Mouse (Mus musculus) lung, postnatal 0 days (tissue): ENCODE measurements at regions not wholly inside any gene's neighbourhood (a gene's known extent, or its start where the extent isn't known, plus 50 kb on each side); places are given as distances from the start of the nearest gene placed in this dataset.

Experiments used
- CTCF ChIP-seq: IDR thresholded peaks from 2 replicates; pipeline ENCODE4 v1.5.1; 2016; ENCODE audit warnings: antibody characterized with exemption, mild to moderate bottlenecking
- EP300 ChIP-seq: IDR thresholded peaks from 2 replicates; pipeline ENCODE4 v1.6.1; 2016; ENCODE audit warnings: antibody characterized with exemption, mild to moderate bottlenecking, control low read depth

GRCm38 (mm10) chr12:118352866-118353265 is 51.6 kb upstream of the Sp4 start:
- no peak for TF ChIP-seq CTCF
- no peak for TF ChIP-seq EP300
